Mouse (Mus musculus): ENCODE results near the gene Ror1. TPM values are rescaled to one million over a fixed set of nuclear protein-coding genes. Genes with fewer than 3 reads are reported as not detected.

Ror1 gene
- polyA plus RNA-seq, 1 experiment, result 2.6 TPM

- no peak overlapping the region for H3K4me3 ChIP-seq (replicated peaks; ENCODE audit: extremely low read depth, low read depth, low read length)
- TF ChIP-seq CTCF (IDR thresholded peaks at IDR 0.05; ENCODE audit: insufficient read depth, low read length) (no peak), POLR2A (IDR thresholded peaks at IDR 0.05; ENCODE audit: borderline replicate concordance, extremely low read depth, low read depth, low read length) (no peak)
- H3K4me1 ChIP-seq (ENCODE audit: control insufficient read depth, insufficient read depth, low read length), result peaks cover 2% of the 10 kb centered on the region; the same call in 1 of the 2 replicates
- no peak for DNase-seq
- WGBS, result 54% methylated on average over 6 of the region's 6 CpGs
These were observed 95.9 kb downstream of the Ror1 start for GRCm38 (mm10) chr4:100191483-100191882.

DNA sequence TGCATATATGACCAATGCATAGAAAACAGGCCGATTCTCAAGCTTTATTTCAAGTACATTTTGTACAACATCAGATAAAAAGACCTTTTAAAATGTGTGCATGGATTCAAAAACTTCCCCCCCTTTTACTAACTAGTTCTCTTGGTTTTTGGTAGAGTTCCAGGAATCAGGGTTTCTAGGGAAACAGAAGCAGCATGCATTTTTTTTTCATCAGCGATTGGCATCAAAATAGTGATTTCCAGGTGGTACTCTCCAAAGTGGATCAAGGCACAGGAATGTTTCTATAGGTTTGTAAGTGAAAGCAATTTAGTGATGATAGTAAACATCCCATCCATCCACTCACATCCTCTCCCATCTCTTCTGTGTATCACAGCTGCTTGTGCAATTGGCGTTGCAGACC, 98.5 kb downstream of the Ror1 start:
- WGBS, result 64% methylated on average over 3 of the region's 3 CpGs
- TF ChIP-seq POLR2A (IDR thresholded peaks at IDR 0.05; ENCODE audit: borderline replicate concordance, extremely low read depth, low read depth, low read length), result no peak
- TF ChIP-seq CTCF (IDR thresholded peaks at IDR 0.05; ENCODE audit: insufficient read depth, low read length), result no peak
- Histone ChIP-seq H3K4me3 (replicated peaks; ENCODE audit: extremely low read depth, low read depth, low read length) (no peak overlapping the region), H3K4me1 (ENCODE audit: control insufficient read depth, insufficient read depth, low read length) (no peaks in the 10 kb centered on the region; the same call in 1 of the 2 replicates)
- DNase-seq, result no peak

DNA sequence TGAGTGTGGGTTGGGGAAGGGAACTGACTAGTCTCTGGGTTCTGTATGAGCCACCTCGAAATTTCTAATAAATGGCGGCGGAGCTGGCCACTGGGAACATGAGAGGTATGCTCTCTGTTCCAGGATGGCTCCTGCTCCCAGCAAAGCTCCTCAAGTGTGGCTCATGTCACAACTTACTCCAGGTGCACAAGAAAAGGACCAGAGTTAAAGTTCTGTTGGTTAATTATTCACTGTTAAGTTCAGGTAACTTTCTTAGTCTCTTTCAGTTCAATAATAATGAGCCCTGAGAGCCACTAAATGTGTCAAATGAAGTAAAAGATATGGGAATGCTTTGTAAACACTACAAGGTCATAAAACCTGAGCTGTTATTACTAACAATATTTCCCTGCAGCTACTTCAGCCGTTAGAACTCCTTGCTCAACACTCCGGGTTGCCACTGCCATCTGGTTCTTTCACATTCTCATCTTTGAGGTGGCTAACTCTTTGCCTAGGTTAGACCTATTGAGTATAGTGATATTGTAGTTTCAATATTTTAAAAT, 100.7 kb downstream of the Ror1 start:
- Histone ChIP-seq H3K4me3 (replicated peaks; ENCODE audit: extremely low read depth, low read depth, low read length) (no peak overlapping the region), H3K4me1 (ENCODE audit: control insufficient read depth, insufficient read depth, low read length) (no peaks in the 10 kb centered on the region; the same call in 1 of the 2 replicates)
- DNase-seq, result no peak
- no peak for TF ChIP-seq CTCF (IDR thresholded peaks at IDR 0.05; ENCODE audit: insufficient read depth, low read length)
- no peak for TF ChIP-seq POLR2A (IDR thresholded peaks at IDR 0.05; ENCODE audit: borderline replicate concordance, extremely low read depth, low read depth, low read length)
- WGBS, result 69% methylated on average over 5 of the region's 5 CpGs

DNA sequence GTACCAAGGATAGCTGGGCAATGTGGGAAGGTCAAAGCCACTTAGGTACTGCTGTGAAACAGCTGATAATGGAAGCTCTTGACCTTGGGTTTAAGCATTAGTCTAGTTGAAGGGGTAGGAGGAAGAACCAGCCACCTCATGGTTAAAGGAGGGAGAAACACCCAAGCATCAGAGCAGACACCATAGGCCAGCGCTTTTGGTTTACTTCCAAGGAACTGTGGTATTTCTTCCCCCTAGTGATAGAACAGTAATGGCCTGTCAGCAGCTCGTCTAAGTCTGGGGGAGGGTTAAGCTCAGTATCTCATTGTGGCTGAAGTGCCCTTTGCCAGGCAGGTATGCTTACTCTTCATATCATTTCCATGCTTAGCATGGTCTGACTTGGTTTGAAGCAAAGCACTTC, 102.7 kb downstream of the Ror1 start:
- DNase-seq, result no peak
- Histone ChIP-seq H3K4me1 (ENCODE audit: control insufficient read depth, insufficient read depth, low read length) (no peaks in the 10 kb centered on the region; the same call in 1 of the 2 replicates), H3K4me3 (replicated peaks; ENCODE audit: extremely low read depth, low read depth, low read length) (no peak overlapping the region)
- TF ChIP-seq CTCF (IDR thresholded peaks at IDR 0.05; ENCODE audit: insufficient read depth, low read length), result no peak
- no peak for TF ChIP-seq POLR2A (IDR thresholded peaks at IDR 0.05; ENCODE audit: borderline replicate concordance, extremely low read depth, low read depth, low read length)
- WGBS, result 54% methylated on average over 2 of the region's 2 CpGs

- no peak for DNase-seq
- WGBS, result 64% methylated on average over 2 of the region's 2 CpGs
- H3K4me3 ChIP-seq (replicated peaks; ENCODE audit: extremely low read depth, low read depth, low read length), result no peak overlapping the region
- no peaks in the 10 kb centered on the region for H3K4me1 ChIP-seq (ENCODE audit: control insufficient read depth, insufficient read depth, low read length)
- no peak for TF ChIP-seq POLR2A (IDR thresholded peaks at IDR 0.05; ENCODE audit: borderline replicate concordance, extremely low read depth, low read depth, low read length)
- TF ChIP-seq CTCF (IDR thresholded peaks at IDR 0.05; ENCODE audit: insufficient read depth, low read length), result no peak
These were observed 105.7 kb downstream of the Ror1 start for GRCm38 (mm10) chr4:100201322-100201721.

DNA sequence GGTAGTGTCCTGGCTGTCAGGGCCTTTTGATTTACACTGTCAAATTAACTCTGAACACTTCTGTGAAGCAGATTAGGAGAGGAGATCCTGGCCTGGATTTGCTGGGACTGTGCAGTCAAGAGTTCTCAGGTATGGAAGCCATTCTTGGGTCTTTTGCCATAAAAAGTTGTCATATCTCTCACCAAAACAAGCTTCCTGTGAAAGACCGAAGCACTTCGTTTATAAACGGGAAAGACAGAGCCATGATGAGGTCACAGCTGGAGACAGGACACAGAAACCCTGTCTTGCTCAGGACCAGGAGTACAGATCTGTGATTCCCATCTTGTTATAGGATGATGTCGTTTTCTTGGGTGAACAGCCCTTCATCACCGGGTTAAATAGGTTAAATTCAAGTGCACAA, 107.5 kb downstream of the Ror1 start:
- no peaks in the 10 kb centered on the region for H3K4me1 ChIP-seq (ENCODE audit: control insufficient read depth, insufficient read depth, low read length)
- WGBS, result 54% methylated on average over 5 of the region's 5 CpGs
- TF ChIP-seq CTCF (IDR thresholded peaks at IDR 0.05; ENCODE audit: insufficient read depth, low read length) (no peak), POLR2A (IDR thresholded peaks at IDR 0.05; ENCODE audit: borderline replicate concordance, extremely low read depth, low read depth, low read length) (no peak)
- H3K4me3 ChIP-seq (replicated peaks; ENCODE audit: extremely low read depth, low read depth, low read length), result no peak overlapping the region
- DNase-seq, result no peak

- Histone ChIP-seq H3K4me1 (ENCODE audit: control insufficient read depth, insufficient read depth, low read length) (no peaks in the 10 kb centered on the region), H3K4me3 (replicated peaks; ENCODE audit: extremely low read depth, low read depth, low read length) (no peak overlapping the region)
- TF ChIP-seq CTCF (IDR thresholded peaks at IDR 0.05; ENCODE audit: insufficient read depth, low read length) (no peak), POLR2A (IDR thresholded peaks at IDR 0.05; ENCODE audit: borderline replicate concordance, extremely low read depth, low read depth, low read length) (no peak)
- 85% methylated on average over 5 of the region's 5 CpGs for whole genome bisulfite sequencing
- DNase-seq, result no peak
These were observed 108.1 kb downstream of the Ror1 start for GRCm38 (mm10) chr4:100203688-100204087.

DNA sequence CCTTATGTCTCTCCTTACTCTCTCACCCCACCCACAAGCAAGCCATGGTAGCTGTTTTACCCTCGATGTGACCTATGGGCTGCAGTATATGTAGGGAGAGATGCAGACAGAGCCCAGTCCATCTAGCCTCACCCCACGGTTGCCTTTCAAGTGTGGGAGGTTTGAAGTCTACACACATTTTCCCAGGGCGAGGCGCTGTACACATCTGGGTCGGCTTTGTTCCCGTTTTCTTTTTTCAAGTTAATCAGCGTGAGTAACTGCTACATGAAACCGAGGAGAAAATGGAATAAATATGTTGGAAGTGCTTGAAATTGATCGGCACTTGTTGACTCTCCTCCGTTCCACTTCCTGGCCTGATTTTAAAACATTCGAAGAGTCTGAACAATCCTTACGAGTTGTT, 108.8 kb downstream of the Ror1 start:
- TF ChIP-seq CTCF (IDR thresholded peaks at IDR 0.05; ENCODE audit: insufficient read depth, low read length) (no peak), POLR2A (IDR thresholded peaks at IDR 0.05; ENCODE audit: borderline replicate concordance, extremely low read depth, low read depth, low read length) (no peak)
- no peak for DNase-seq
- WGBS, result 56% methylated on average over 12 of the region's 12 CpGs
- H3K4me1 ChIP-seq (ENCODE audit: control insufficient read depth, insufficient read depth, low read length), result no peaks in the 10 kb centered on the region
- H3K4me3 ChIP-seq (replicated peaks; ENCODE audit: extremely low read depth, low read depth, low read length), result no peak overlapping the region

GRCm38 (mm10) chr4:100208081-100208480, 112.5 kb downstream of the Ror1 start:
- no peak overlapping the region for H3K4me3 ChIP-seq (replicated peaks; ENCODE audit: extremely low read depth, low read depth, low read length)
- DNase-seq, result no peak
- H3K4me1 ChIP-seq (ENCODE audit: control insufficient read depth, insufficient read depth, low read length), result no peaks in the 10 kb centered on the region
- 74% methylated on average over 4 of the region's 4 CpGs for WGBS
- TF ChIP-seq CTCF (IDR thresholded peaks at IDR 0.05; ENCODE audit: insufficient read depth, low read length), result no peak
- no peak for TF ChIP-seq POLR2A (IDR thresholded peaks at IDR 0.05; ENCODE audit: borderline replicate concordance, extremely low read depth, low read depth, low read length)

DNA sequence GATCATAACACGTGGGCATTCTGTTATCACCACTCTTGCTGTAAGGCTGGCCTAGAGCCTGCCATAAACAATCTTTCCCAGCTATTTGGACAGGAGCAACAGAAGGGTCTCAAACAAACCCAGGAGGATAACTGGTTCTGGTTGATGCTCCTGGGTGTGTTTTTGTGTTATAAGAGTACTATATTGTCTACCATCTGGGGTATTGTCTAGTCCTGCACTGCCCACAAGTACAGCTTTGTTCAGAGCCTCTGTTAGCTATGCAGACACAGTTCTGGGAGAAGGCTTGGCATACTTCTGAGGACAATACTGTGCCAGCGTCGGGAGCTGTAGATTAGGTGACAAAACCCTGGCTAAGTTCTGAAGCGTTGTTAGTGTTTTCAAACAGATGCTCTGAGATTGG, 113.5 kb downstream of the Ror1 start:
- Histone ChIP-seq H3K4me3 (replicated peaks; ENCODE audit: extremely low read depth, low read depth, low read length) (no peak overlapping the region), H3K4me1 (ENCODE audit: control insufficient read depth, insufficient read depth, low read length) (no peaks in the 10 kb centered on the region)
- DNase-seq, result no peak
- no peak for TF ChIP-seq CTCF (IDR thresholded peaks at IDR 0.05; ENCODE audit: insufficient read depth, low read length)
- TF ChIP-seq POLR2A (IDR thresholded peaks at IDR 0.05; ENCODE audit: borderline replicate concordance, extremely low read depth, low read depth, low read length), result no peak
- WGBS, result 63% methylated on average over 4 of the region's 4 CpGs

Measured in lung, adult 2 months (tissue).